Mouse (Mus musculus) heart, embryonic 11.5 days (tissue): ENCODE measurements around the gene Pbx1. TPM values are rescaled to one million over a fixed set of nuclear protein-coding genes. Genes with fewer than 3 reads are reported as not detected.
A peak's percentile ranks its signal among the peaks of the same experiment; 100 is the strongest.

Experiments used
- ATAC-seq: fragments of 200-750 bp; cut with Nextera tagmentation; replicated peaks from 2 replicates; pipeline ENCODE4 v1.8.0; 2017; ENCODE audit warnings: moderate library complexity; ENCODE audit not compliant: insufficient number of reproducible peaks, low FRiP score, low TSS enrichment
- H3K27ac ChIP-seq: fragments of 300-500 bp; sonication (generic); 2 replicates; pipeline ENCODE4 v1.5.1; 2014; ENCODE audit warnings: mild to moderate bottlenecking, low read depth, low read length
- H3K27me3 ChIP-seq: fragments of 300-500 bp; sonication (generic); 2 replicates; pipeline ENCODE4 v1.6.1; 2014; ENCODE audit warnings: mild to moderate bottlenecking, low read length, mixed read lengths; ENCODE audit not compliant: control insufficient read depth, insufficient read depth
- H3K36me3 ChIP-seq: fragments of 300-500 bp; sonication (generic); 2 replicates; pipeline ENCODE4 v1.6.1; 2014; ENCODE audit warnings: mild to moderate bottlenecking, low read length, moderate library complexity, mixed read lengths; ENCODE audit not compliant: control insufficient read depth, insufficient read depth
- H3K4me1 ChIP-seq: fragments of 300-500 bp; sonication (generic); 2 replicates; pipeline ENCODE4 v1.6.1; 2014; ENCODE audit warnings: low read length; ENCODE audit not compliant: control insufficient read depth, insufficient read depth
- H3K4me2 ChIP-seq: fragments of 300-500 bp; sonication (generic); 2 replicates; pipeline ENCODE4 v1.6.1; 2014; ENCODE audit warnings: mild to moderate bottlenecking, moderate library complexity
- H3K4me3 ChIP-seq: fragments of 300-500 bp; sonication (generic); 2 replicates; pipeline ENCODE4 v1.5.1; 2014; ENCODE audit warnings: low read depth, low read length
- H3K9ac ChIP-seq: fragments of 300-500 bp; sonication (generic); 2 replicates; pipeline ENCODE4 v1.6.1; 2014; ENCODE audit warnings: mild to moderate bottlenecking, low read depth, low read length, moderate library complexity
- H3K9me3 ChIP-seq: fragments of 300-500 bp; sonication (generic); replicated peaks from 2 replicates; pipeline ENCODE4 v1.6.1; 2016; ENCODE audit warnings: low read length; ENCODE audit not compliant: control insufficient read depth
- WGBS: fragments of 180-500 bp; shearing (Covaris S2); extraction: QIAGEN DNeasy Blood & Tissue Kit; methylation state at CpG from one replicate; pipeline ENCODE4 v1.1.7; 2014; ENCODE audit not compliant: insufficient replicate concordance; 5-methylcytosine and 5-hydroxymethylcytosine counted together
- polyA plus RNA-seq: library from polyadenylated mRNA; unstranded; fragments of >200 nt; fragmentation: Nextera tagmentation; extraction: Ambion mirVana; gene quantifications from 2 replicates; pipeline ENCODE4 v1.2.1, GENCODE M21; 2014

Pbx1 gene
- polyA plus RNA-seq, 1 experiment from 2014 or later, result 33.5 TPM

DNA sequence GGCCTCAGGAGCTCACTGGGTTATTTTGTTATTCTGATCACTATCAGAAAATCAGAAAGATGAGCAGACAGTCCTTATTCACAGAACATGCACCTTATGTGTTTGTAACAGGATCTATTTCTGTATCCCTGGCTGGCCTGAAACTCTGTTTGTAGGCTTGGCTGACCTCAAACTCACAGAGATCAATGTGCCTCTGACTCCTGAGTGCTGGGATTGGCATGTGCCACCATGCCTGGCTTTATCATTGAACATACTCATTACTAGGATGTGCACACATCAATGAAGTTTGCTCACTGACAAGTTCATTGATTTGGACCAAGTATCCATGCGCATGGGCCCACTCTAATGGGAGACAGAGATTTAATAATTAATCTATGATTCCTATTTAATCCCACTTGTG is 27.4 kb upstream of the Pbx1 start:
- Histone ChIP-seq H3K36me3 (no peaks in the 10 kb centered on the region), H3K9ac (no peak overlapping the region), H3K9me3 (no peaks in the 10 kb centered on the region), H3K4me3 (no peak overlapping the region), H3K4me2 (no peak overlapping the region), H3K4me1 (no peaks in the 10 kb centered on the region), H3K27ac (no peak overlapping the region), H3K27me3 (no peaks in the 10 kb centered on the region)
- 92% methylated on average over 1 of the region's 1 CpGs for WGBS
- no peak for ATAC-seq

DNA sequence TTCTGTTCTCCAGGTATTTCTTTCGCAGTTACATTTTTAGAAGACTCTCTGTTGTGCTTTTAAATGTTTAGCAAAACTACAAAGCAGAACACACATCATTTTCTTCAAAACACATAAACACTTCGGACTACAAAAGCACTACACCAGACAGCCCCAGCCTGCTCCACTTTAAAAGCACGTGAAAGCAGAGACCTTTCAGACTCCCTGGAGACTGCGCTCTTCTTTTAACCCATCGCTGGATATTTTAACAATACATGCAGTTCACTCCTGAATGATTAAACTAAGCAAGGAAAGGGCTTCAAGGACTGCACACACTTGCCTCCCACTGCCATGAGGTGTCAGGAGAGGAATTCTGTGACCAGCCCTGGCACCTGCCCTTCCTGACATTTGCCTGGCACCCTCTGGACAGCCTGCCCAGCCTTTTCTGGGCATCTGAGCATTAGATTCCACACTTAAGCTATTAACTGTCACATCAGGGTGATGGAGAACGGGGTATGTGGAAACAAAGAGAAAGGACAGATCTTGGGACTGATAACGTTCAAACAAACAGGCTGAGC is 25.2 kb upstream of the Pbx1 start:
- Histone ChIP-seq H3K27me3 (no peaks in the 10 kb centered on the region), H3K9me3 (no peaks in the 10 kb centered on the region), H3K4me1 (no peaks in the 10 kb centered on the region), H3K36me3 (no peaks in the 10 kb centered on the region), H3K4me2 (no peak overlapping the region), H3K4me3 (no peak overlapping the region), H3K9ac (no peak overlapping the region), H3K27ac (no peak overlapping the region)
- no peak for ATAC-seq
- 54% methylated on average over 7 of the region's 7 CpGs for WGBS

DNA sequence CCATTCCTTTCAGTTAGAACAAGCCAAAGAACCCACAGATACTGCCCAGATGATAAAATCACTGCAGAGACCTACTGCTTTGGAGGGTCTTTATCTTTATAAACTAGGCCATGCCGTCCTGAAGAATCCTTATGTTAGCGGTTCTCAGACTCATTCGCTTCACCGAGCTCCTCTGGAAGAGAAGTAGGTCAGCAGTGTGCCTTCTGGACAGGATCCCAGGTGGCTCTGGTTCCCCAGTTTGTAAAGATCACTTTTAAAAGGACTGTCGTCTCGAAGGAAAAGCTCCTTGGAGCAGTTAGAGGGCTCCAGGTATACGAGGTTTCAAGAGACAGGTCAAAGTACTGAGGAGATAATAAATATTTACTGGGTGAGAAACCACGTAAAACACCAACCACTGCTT is 23.1 kb upstream of the Pbx1 start:
- Histone ChIP-seq H3K4me3 (no peak overlapping the region), H3K9me3 (no peaks in the 10 kb centered on the region), H3K36me3 (no peaks in the 10 kb centered on the region), H3K4me2 (no peak overlapping the region), H3K27me3 (no peaks in the 10 kb centered on the region), H3K9ac (no peak overlapping the region), H3K4me1 (no peaks in the 10 kb centered on the region), H3K27ac (no peak overlapping the region)
- 69% methylated on average over 8 of the region's 8 CpGs for WGBS
- no peak for ATAC-seq

DNA sequence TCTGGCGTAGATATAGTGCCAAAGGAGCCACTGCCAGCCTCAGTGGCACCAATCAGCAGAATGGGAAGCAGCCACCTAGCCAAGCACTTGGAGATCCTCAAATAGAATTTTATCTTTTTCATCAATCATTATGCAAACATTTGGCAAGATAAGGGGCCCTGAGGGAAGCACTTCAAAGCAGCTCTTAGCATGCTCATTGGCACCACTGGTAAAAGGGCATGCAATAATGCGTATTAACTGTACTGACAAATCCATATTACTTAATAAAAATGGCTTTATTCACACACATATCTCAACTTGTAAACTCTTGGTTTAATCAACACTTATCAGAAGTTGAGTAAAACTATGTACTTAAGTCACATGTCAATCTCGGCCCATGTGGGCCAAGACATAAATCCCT is 1.6 kb upstream of the Pbx1 start:
- Histone ChIP-seq H3K9ac (no peak overlapping the region), H3K36me3 (no peaks in the 10 kb centered on the region), H3K9me3 (no peaks in the 10 kb centered on the region), H3K4me3 (no peak overlapping the region), H3K27me3 (no peaks in the 10 kb centered on the region), H3K27ac (no peak overlapping the region), H3K4me1 (no peaks in the 10 kb centered on the region), H3K4me2 (no peak overlapping the region)
- WGBS, result 89% methylated on average over 3 of the region's 3 CpGs
- ATAC-seq, result no peak

DNA sequence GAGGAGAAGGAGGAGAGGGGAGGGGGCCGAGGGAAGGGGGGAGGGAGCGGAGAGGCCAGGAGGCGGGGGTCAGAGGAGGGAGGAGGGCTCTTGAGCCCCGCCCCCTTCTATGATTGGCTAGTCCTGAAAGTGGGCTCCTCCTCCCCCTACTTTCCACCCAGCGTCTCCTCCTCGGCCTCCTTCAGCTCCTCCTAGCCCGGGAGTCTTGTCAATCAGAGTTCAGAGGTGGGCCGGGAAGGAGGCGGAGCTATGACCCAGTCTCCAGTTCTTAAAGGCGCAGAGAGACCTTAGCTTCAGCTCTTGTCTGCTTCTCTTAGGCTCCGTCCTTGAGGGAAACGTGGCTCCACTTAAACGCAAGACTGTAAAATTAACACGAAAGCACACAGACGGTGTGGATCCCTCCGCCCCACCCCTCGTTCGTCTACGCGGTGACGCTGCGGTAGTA is 233 bp upstream of the Pbx1 start:
- Histone ChIP-seq H3K9ac (peak overlapping the region; percentile 78), H3K4me2 (peak overlapping the region; percentile 64), H3K4me1 (peaks cover 7% of the 10 kb centered on the region), H3K4me3 (peak overlapping the region; percentile 72), H3K9me3 (no peaks in the 10 kb centered on the region), H3K27ac (peak overlapping the region; percentile 95), H3K27me3 (no peaks in the 10 kb centered on the region), H3K36me3 (no peaks in the 10 kb centered on the region)
- WGBS, result under 1% methylated on average over 21 of the region's 22 CpGs
- ATAC-seq, result peak; percentile 99

DNA sequence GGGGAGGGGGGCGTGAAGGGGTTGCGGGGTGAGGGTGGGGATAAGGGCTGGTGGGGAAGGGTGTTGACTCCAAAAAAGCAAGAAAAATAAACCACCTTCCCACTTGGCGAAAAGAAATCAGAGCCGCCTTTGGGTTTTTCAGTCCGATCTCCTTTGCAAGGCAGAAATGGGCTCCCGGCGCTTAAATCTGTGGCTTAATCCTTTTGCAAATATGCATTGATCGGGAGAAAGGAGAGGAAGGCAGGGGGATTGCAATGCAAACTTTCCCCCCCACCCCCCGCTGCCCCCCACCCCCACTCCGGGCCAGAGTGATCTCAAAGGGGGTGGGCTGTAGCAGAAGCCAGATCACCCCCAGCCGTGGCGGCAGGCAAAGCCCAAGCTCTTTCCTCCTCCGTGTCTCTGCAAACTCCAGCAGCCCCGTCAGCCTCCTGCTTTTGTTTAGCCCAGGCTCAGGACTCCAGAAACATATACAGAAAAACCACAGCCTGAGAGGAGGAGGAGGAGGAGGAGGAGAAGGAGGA is 299 bp downstream of the Pbx1 start:
- ATAC-seq, result peak; percentile 81
- Histone ChIP-seq H3K9me3 (no peaks in the 10 kb centered on the region), H3K4me2 (peak overlapping the region; percentile 84), H3K4me3 (peak overlapping the region; percentile 72), H3K36me3 (no peaks in the 10 kb centered on the region), H3K27me3 (no peaks in the 10 kb centered on the region), H3K9ac (peak overlapping the region; percentile 90), H3K4me1 (peaks cover 10% of the 10 kb centered on the region), H3K27ac (peak overlapping the region; percentile 95)
- WGBS, result 0% methylated on average over 13 of the region's 14 CpGs

DNA sequence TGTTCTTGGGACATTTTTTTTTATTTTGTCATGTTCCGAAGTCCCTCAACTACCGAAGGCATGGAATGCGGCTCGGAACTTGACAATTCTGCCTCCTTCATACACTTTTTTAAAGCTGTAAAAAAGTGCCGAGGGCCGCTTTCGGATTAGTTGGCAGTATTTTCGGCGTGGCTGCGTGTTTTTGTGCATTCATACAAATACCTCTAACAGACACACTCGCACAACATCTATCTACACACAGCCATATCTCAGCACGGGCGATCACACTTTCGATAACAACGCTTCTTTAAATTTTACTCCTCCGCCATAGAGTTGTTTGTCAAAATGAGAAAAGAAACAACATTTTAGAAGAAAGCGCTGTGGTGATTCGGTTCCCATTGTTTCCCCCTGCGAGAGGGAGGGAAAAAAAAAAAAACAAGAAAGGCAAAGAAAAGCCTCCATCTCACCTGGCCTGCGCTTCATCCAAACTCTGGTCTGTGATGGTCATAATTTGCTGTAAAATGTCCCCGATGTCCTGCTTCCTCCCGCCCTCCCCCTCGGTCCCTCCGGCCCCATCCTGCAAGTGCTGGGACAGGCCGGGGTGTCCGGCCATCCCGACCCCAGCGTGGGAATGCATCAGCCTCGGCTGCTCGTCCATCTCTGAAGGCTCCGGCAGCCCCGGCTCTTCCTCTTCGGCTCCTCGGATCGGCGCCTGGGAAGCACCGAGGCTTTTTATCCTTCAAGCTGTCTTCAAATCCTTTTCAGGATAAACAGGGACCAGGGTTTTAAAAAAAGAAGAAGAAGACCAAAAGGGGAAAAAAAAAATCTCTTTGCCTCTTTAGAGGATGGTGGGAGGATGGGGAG is 981 bp downstream of the Pbx1 start:
- Histone ChIP-seq H3K27me3 (no peaks in the 10 kb centered on the region), H3K4me2 (peak overlapping the region; percentile 84), H3K9ac (peak overlapping the region; percentile 90), H3K36me3 (no peaks in the 10 kb centered on the region), H3K9me3 (no peaks in the 10 kb centered on the region), H3K4me3 (peak overlapping the region; percentile 72), H3K4me1 (peaks cover 17% of the 10 kb centered on the region), H3K27ac (peak overlapping the region; percentile 95)
- ATAC-seq, result no peak
- under 1% methylated on average over 37 of the region's 37 CpGs for WGBS

DNA sequence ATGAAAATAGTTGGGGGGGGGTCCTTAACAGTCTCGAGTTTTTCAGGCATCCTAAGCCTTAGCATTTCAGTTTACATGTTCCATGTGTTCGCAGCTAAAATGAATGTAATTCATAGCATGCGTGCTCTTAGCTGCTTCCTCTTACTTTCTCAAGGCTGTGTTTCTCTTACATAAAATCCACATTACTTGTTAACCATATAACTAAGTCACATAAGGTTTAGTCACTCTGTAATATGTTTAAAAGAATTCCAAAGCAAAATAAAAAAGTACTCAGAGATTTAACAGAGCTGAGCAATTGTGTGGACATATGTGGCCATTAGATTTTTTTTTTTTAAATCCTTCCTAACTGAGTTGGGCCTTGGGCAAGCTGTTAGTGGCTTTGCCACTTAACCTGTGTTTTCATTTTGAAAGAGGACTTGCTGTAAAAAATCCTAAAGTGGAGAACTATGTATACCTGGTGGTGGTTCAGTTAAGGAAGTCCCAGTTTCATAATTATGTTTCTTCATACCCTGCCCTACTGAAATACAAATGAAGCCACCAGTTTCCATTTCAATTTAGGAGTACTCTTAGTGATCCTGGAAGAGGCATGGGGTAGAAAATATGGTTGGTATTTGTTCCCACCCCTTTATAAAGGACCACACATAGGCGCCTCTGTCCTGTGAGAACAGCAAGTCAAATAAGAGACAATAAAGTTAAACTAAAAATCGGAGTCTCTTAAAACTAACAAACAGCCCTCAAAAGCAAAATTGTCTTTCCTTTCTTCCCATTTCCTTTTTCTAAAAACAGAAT is 2.0 kb downstream of the Pbx1 start:
- no peak for ATAC-seq
- no peaks in the 10 kb centered on the region for H3K27me3 ChIP-seq
- peak overlapping the region; percentile 73 for H3K27ac ChIP-seq

More for the DNA sequence above, 2.0 kb downstream of the Pbx1 start:
- H3K36me3 ChIP-seq, result no peaks in the 10 kb centered on the region
- WGBS, result 10% methylated on average over 5 of the region's 5 CpGs
- no peaks in the 10 kb centered on the region for H3K9me3 ChIP-seq
- H3K4me2 ChIP-seq, result peak overlapping the region; percentile 84
- peak overlapping the region; percentile 72 for H3K4me3 ChIP-seq
- peak overlapping the region; percentile 84 for H3K9ac ChIP-seq
- peaks cover 25% of the 10 kb centered on the region for H3K4me1 ChIP-seq
